Mouse (Mus musculus) stomach, postnatal 0 days (tissue): ENCODE measurements around the gene Stn1.

ENCODE experiments used
- CTCF ChIP-seq: IDR thresholded peaks from 2 replicates; pipeline ENCODE4 v1.5.1; 2016; ENCODE audit warnings: antibody characterized with exemption, low read depth, mild to moderate bottlenecking, moderate library complexity
- EP300 ChIP-seq: optimal IDR thresholded peaks from 2 replicates; pipeline ENCODE3; 2016; ENCODE audit warnings: antibody characterized with exemption

GRCm38 (mm10) chr19:47452682-47453081 lies 84.6 kb downstream of the Stn1 start:
- TF ChIP-seq CTCF (no peak), EP300 (no peak)
